Mouse (Mus musculus) ES-Bruce4 (cell line): ENCODE results near the gene Rassf2. TPM values are rescaled to one million over a fixed set of nuclear protein-coding genes. Genes with fewer than 3 reads are reported as not detected.

Experiments
- H3K27ac ChIP-seq: 2 replicates; pipeline ENCODE4 v1.5.1; 2012; ENCODE audit warnings: low read length, inconsistent platforms; ENCODE audit not compliant: insufficient read depth
- H3K27me3 ChIP-seq: 2 replicates; pipeline ENCODE4 v1.6.1; 2012; ENCODE audit warnings: mild to moderate bottlenecking, low read length, inconsistent platforms; ENCODE audit not compliant: control insufficient read depth, poor library complexity, insufficient read depth, severe bottlenecking
- H3K36me3 ChIP-seq: 2 replicates; pipeline ENCODE4 v1.6.1; 2012; ENCODE audit warnings: inconsistent platforms, mild to moderate bottlenecking, low read length, moderate library complexity; ENCODE audit not compliant: control insufficient read depth, poor library complexity, insufficient read depth, severe bottlenecking
- H3K4me1 ChIP-seq: one replicate; pipeline ENCODE4 v1.8.1; 2011; ENCODE audit warnings: low read length; ENCODE audit not compliant: control insufficient read depth, insufficient read depth
- H3K4me3 ChIP-seq: 2 replicates; pipeline ENCODE4 v1.5.1; 2011; ENCODE audit warnings: low read depth, mild to moderate bottlenecking, low read length
- H3K9ac ChIP-seq: 2 replicates; pipeline ENCODE4 v1.6.1; 2012; ENCODE audit warnings: low read depth, mild to moderate bottlenecking, inconsistent platforms; ENCODE audit not compliant: poor library complexity, severe bottlenecking
- H3K9me3 ChIP-seq: replicated peaks from 2 replicates; pipeline ENCODE4 v1.6.1; 2012; ENCODE audit warnings: mild to moderate bottlenecking, low read length, inconsistent platforms; ENCODE audit not compliant: control insufficient read depth, poor library complexity, insufficient read depth, severe bottlenecking
- CTCF ChIP-seq: IDR thresholded peaks from one replicate; pipeline ENCODE4 v1.8.1; 2011; ENCODE audit warnings: low read depth, low read length
- EP300 ChIP-seq: IDR thresholded peaks from 2 replicates; pipeline ENCODE4 v1.6.1; 2011; ENCODE audit warnings: low read depth, low read length; ENCODE audit not compliant: insufficient read depth
- POLR2A ChIP-seq: IDR thresholded peaks from one replicate; pipeline ENCODE4 v1.8.1; 2011; ENCODE audit warnings: low read length; ENCODE audit not compliant: insufficient read depth
- polyA plus RNA-seq: library from polyadenylated mRNA; stranded (reverse); fragments of >200 nt; gene quantifications from 2 replicates; pipeline ENCODE4 v1.2.4, GENCODE M21; 2011; ENCODE audit warnings: low read depth; ENCODE audit not compliant: missing spikeins, insufficient read depth, insufficient read length

Rassf2 gene
- polyA plus RNA-seq, 1 experiment: 4.3 TPM

- H3K36me3 ChIP-seq: no peaks in the 10 kb centered on the region
- H3K9me3 ChIP-seq: no peaks in the 10 kb centered on the region
- no peaks in the 10 kb centered on the region for H3K4me1 ChIP-seq
- H3K27me3 ChIP-seq: peaks cover 5% of the 10 kb centered on the region; the same call in 1 of the 2 replicates
- TF ChIP-seq EP300: no peak
- TF ChIP-seq POLR2A: no peak
- TF ChIP-seq CTCF: no peak
- no peak overlapping the region for H3K27ac ChIP-seq
- H3K4me3 ChIP-seq: peak overlapping the region; percentile 75
- peak overlapping the region; percentile 74; the same call in 1 of the 2 replicates for H3K9ac ChIP-seq
These were observed 633 bp upstream of the Rassf2 start for GRCm38 (mm10) chr2:132030418-132031363.

DNA sequence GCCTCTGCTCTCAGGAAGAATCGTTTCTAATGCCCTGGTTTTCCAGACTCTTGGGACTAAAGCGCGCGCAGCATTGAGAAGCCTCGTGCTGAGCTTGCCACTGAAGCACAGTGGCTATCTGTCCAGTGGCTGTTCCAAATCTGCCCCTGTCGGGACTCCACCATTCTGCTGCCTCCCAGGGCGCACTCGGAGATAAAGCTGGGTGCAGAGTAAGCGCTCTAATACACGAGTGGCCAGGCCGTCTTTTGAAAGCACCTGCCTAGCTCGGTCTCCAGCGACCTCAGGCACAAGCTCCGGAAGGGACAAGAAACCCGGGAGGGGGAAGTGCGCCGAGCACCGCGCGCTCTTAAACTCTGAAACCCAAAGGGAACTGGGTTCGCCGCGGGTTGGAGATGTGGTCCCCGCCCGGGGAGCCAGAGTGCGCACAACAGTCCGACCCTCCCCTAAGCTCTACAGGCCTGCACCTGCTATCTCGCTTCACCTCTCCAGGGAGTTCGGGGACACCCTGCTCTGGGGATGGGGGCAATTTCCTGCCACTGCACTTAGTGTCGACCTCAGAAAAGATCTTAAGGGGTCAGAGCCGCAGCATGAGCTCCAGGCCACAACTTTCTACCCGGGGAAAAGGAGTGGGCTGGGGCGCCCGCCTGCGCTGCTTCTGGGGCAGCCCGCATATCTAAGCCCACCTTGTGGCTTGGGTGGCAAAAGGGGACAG lies 1.0 kb downstream of the Rassf2 start:
- no peaks in the 10 kb centered on the region for H3K4me1 ChIP-seq
- H3K27ac ChIP-seq: no peak overlapping the region
- TF ChIP-seq EP300 (no peak), POLR2A (no peak), CTCF (no peak)
- no peaks in the 10 kb centered on the region for H3K9me3 ChIP-seq
- H3K4me3 ChIP-seq: peak overlapping the region; percentile 70
- H3K36me3 ChIP-seq: no peaks in the 10 kb centered on the region
- H3K9ac ChIP-seq: peak overlapping the region; percentile 74
- H3K27me3 ChIP-seq: peaks cover 5% of the 10 kb centered on the region; the same call in 1 of the 2 replicates

DNA sequence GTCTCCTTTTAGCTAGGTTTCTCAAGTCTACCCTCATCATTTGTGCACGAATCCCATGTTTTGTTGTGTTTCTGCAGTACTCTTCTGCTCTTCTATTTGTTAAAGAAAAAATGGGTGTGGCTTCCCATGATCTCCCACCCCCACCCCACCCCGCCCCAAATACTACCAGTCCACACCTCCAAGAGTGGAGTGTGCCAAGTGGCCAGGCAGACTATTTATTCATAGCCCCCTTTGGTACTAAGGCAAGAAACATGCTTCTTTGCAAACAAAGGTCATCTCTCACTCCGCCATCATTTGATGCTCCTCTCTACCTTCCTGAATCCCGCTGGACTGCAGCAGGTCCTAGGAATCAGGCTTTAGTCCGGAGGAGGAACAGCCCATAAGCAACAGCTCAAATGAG lies 2.0 kb downstream of the Rassf2 start:
- Histone ChIP-seq H3K9ac (0 out of 2 replicates have a peak overlapping the region, but pooled peaks have one; percentile 74), H3K27me3 (peaks cover 5% of the 10 kb centered on the region; the same call in 1 of the 2 replicates)

GRCm38 (mm10) chr2:132027366-132027765 lies 2.7 kb downstream of the Rassf2 start:
- TF ChIP-seq CTCF (no peak), EP300 (no peak), POLR2A (no peak)
- H3K4me1 ChIP-seq: no peaks in the 10 kb centered on the region
- peaks cover 5% of the 10 kb centered on the region; the same call in 1 of the 2 replicates for H3K27me3 ChIP-seq
- no peaks in the 10 kb centered on the region for H3K9me3 ChIP-seq
- no peaks in the 10 kb centered on the region for H3K36me3 ChIP-seq
- H3K4me3 ChIP-seq: no peak overlapping the region
- H3K27ac ChIP-seq: no peak overlapping the region
- no peak overlapping the region for H3K9ac ChIP-seq

More for the DNA sequence above, 2.0 kb downstream of the Rassf2 start:
- Histone ChIP-seq H3K4me3 (peak overlapping the region; percentile 57), H3K27ac (no peak overlapping the region), H3K36me3 (no peaks in the 10 kb centered on the region), H3K9me3 (no peaks in the 10 kb centered on the region), H3K4me1 (no peaks in the 10 kb centered on the region)
- TF ChIP-seq EP300: no peak
- TF ChIP-seq POLR2A: no peak
- TF ChIP-seq CTCF: no peak

DNA sequence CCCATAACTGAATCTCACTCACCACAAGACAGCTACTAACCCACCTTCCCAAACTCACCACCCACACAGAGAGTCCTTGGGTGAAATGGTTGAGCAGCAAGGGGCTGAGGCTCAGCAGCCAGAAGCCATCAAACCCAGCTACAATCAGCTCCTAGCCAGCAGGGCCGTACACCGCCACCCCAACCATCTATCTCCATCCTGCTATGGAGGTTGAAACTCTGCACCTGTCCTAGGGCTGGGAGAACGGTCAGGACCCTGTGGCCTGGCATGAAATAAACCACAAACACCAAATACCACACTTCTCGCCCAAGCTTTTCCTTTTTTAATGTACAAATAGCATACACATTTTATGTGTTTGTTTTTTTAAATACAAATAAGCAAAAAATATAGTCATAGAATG lies 6.0 kb downstream of the Rassf2 start:
- H3K9ac ChIP-seq: no peak overlapping the region
- H3K4me3 ChIP-seq: no peak overlapping the region
- H3K4me1 ChIP-seq: no peaks in the 10 kb centered on the region
- peaks cover 5% of the 10 kb centered on the region; the same call in 1 of the 2 replicates for H3K27me3 ChIP-seq
- no peak overlapping the region for H3K27ac ChIP-seq
- H3K36me3 ChIP-seq: no peaks in the 10 kb centered on the region
- H3K9me3 ChIP-seq: no peaks in the 10 kb centered on the region
- TF ChIP-seq EP300 (no peak), CTCF (no peak), POLR2A (no peak)

DNA sequence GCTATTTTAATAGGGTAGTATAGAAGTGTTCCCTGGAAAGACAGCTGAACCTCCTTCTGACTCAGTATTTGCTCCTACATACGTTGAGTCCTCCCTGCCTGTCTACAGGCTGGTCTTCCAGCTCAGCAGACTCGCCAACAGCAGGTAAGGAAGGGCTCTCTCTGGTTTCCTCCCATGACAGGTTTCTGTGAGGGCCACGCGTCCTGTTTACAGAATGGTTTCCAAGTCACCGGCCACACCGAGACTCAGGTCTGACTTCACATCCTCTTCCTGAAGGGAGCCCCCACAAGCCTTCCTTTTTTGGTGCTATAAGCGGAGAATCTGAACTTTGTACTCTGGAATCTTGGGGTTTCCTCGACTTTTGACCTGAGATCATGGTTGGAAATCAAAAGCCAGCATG lies 7.4 kb downstream of the Rassf2 start:
- Histone ChIP-seq H3K27ac (no peak overlapping the region), H3K27me3 (no peaks in the 10 kb centered on the region), H3K36me3 (no peaks in the 10 kb centered on the region), H3K4me1 (no peaks in the 10 kb centered on the region), H3K4me3 (no peak overlapping the region), H3K9me3 (no peaks in the 10 kb centered on the region), H3K9ac (no peak overlapping the region)
- no peak for TF ChIP-seq POLR2A
- TF ChIP-seq CTCF: no peak
- TF ChIP-seq EP300: no peak
